Comparison of ENCODE assay signal across 8 mouse cellular contexts in the genomic region with DNA sequence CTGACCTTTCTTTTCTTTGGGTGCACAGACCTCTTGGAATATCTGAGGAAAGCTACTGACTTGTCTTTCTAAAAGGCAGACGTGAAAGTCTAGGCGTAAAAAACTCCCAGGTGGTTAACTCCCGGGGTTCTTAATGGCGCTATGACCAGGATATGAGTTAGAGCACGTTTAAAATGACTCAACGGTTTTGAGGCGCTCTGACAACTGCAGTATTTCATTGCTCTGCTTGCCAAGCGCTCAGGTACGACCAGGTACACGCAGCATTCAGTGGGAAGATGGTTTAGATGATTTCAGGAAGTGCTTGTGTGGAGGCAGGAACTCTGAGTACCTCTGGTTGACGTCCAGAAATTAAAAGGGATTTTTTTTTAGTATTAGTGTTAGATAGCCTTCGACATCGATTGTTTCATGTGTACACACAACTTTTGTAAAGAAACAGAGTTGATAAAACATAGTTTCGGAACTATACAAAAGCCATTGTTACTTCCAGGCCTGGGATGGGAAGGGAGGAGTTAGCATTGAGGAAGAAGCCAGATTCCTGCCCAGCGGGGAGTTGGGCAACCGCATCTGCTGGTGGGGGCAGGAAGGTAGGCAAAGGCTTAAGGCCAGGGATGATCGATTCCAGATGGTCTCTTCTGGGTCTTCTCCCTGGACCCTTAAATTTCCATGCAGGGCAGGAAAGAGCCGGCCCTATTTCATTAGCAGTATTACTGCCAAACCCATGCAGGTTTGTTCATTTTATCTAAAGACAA. TPM values are rescaled to one million over a fixed set of nuclear protein-coding genes. Genes with fewer than 3 reads are reported as not detected.
A peak's percentile ranks its signal among the peaks of the same experiment; 100 is the strongest.
DNase-seq lines count a peak whose midpoint lies in the region; ATAC-seq lines count a peak whose summit lies in the region.
"Had no signal": no experiment of that assay in that cellular context is flagged by ENCODE, and none has a peak within 500 bp of the region (broad histone marks: within the 10 kb centered on the region; RNA-seq: fewer than 3 reads in every experiment).

No protein-coding gene starts in this region.

- H3K27ac ChIP-seq in lung, embryonic 15.5 days: peak overlapping the region; percentile 47; the same call in 1 of the 2 replicates
- peak overlapping the region; percentile 86 for H3K27ac ChIP-seq in intestine, embryonic 16.5 days (ENCODE audit: low read length)

- ATAC-seq in lung, embryonic 15.5 days (ENCODE audit: borderline replicate concordance, extremely low read depth, low FRiP score, low TSS enrichment): no peak
- ATAC-seq in intestine, embryonic 16.5 days: peak; percentile 32

- peak overlapping the region; percentile 18; the same call in 1 of the 2 replicates for H3K4me2 ChIP-seq in lung, embryonic 15.5 days
- peak overlapping the region; percentile 29; the same call in 1 of the 2 replicates for H3K4me2 ChIP-seq in intestine, embryonic 16.5 days (ENCODE audit: low read depth, low read length)

- no peak for DNase-seq in lung, postnatal 14 days
- peak; percentile 85 to 89 for DNase-seq in cerebellum, postnatal 25 days
- peak; percentile 33 for DNase-seq in yolk sac, embryonic 10.5 days (ENCODE audit: low spot score)
- DNase-seq in frontal cortex, postnatal 36 days (ENCODE audit: low spot score in 2 of 2): no peak
- no peak for DNase-seq in ovary, postnatal 10 days (ENCODE audit: low spot score)
- DNase-seq: adrenal gland, postnatal 10 days had no signal

- no peaks in the 10 kb centered on the region for H3K36me3 ChIP-seq in lung, embryonic 15.5 days
- H3K36me3 ChIP-seq in intestine, embryonic 16.5 days (ENCODE audit: control insufficient read depth, insufficient read depth, low read length): no peaks in the 10 kb centered on the region

- no peaks in the 10 kb centered on the region for H3K27me3 ChIP-seq in lung, embryonic 15.5 days
- no peaks in the 10 kb centered on the region for H3K27me3 ChIP-seq in intestine, embryonic 16.5 days (replicated peaks; ENCODE audit: control insufficient read depth, insufficient read depth, low read length)

- no peaks in the 10 kb centered on the region for H3K9me3 ChIP-seq in lung, embryonic 15.5 days
- no peaks in the 10 kb centered on the region for H3K9me3 ChIP-seq in intestine, embryonic 16.5 days (ENCODE audit: control insufficient read depth, low read length)

- H3K4me1 ChIP-seq in lung, embryonic 15.5 days: peaks cover 46% of the 10 kb centered on the region
- H3K4me1 ChIP-seq in intestine, embryonic 16.5 days (ENCODE audit: control insufficient read depth, insufficient read depth, low read length): peaks cover 47% of the 10 kb centered on the region

- WGBS in lung, embryonic 15.5 days: 25% methylated on average over 18 of the region's 18 CpGs
- 22% methylated on average over 18 of the region's 18 CpGs for WGBS in intestine, embryonic 16.5 days

- H3K4me3 ChIP-seq in lung, embryonic 15.5 days: no peak overlapping the region
- H3K4me3 ChIP-seq in intestine, embryonic 16.5 days (ENCODE audit: low read length): no peak overlapping the region

- no peak overlapping the region for H3K9ac ChIP-seq in lung, embryonic 15.5 days
- H3K9ac ChIP-seq in intestine, embryonic 16.5 days (ENCODE audit: low read depth, low read length): peak overlapping the region; percentile 36; the same call in 1 of the 2 replicates

RNA-seq across cellular contexts. Expression of a gene that starts 12.7 kb away (rescaled TPM):
- 21.8 and 23.1 TPM in 2 replicates for polyA plus RNA-seq in lung, embryonic 15.5 days (2015; fragmentation: Nextera tagmentation; extraction: Ambion mirVana)
- polyA plus RNA-seq in intestine, embryonic 16.5 days (2015; fragmentation: Nextera tagmentation; extraction: Ambion mirVana): 160 and 206 TPM in 2 replicates

RNA-seq across cellular contexts. Expression of a gene that starts 56.5 kb away (rescaled TPM):
- polyA plus RNA-seq in lung, embryonic 15.5 days (2015; fragmentation: Nextera tagmentation; extraction: Ambion mirVana): 1.7 TPM in 2 replicates
- 1.4 and 2.3 TPM in 2 replicates for polyA plus RNA-seq in intestine, embryonic 16.5 days (2015; fragmentation: Nextera tagmentation; extraction: Ambion mirVana)

Comparison
In these comparisons a context has a peak if more than half of its experiments do, and no peak if none do; other contexts are left out.
1. DNase-seq: peak in cerebellum, postnatal 25 days (2 of 2) and yolk sac, embryonic 10.5 days (single experiment); none in lung, postnatal 14 days (single experiment), frontal cortex, postnatal 36 days (0 of 2) and ovary, postnatal 10 days (single experiment).